Mouse (Mus musculus) embryonic facial prominence, embryonic 15.5 days (tissue): ENCODE data around the gene Atp13a3. TPM values are rescaled to one million over a fixed set of nuclear protein-coding genes. Genes with fewer than 3 reads are reported as not detected.
"Not testable (repeated sequence)": the region's sequence is repeated elsewhere in the genome, so short reads cannot be mapped to it uniquely, and the experiment has no call there.

Source experiments
- ATAC-seq: fragments of 200-750 bp; cut with Nextera tagmentation; 2 replicates; pipeline ENCODE4 v1.8.0; 2017; ENCODE audit warnings: low read depth, moderate TSS enrichment; ENCODE audit not compliant: insufficient number of reproducible peaks, low FRiP score, low TSS enrichment
- H3K27ac ChIP-seq: fragments of 300-500 bp; sonication (generic); replicated peaks from 2 replicates; pipeline ENCODE4 v1.5.1; 2015; ENCODE audit warnings: mild to moderate bottlenecking, inconsistent platforms
- H3K27me3 ChIP-seq: fragments of 300-500 bp; sonication (generic); 2 replicates; pipeline ENCODE4 v1.6.1; 2015; ENCODE audit warnings: inconsistent platforms
- H3K36me3 ChIP-seq: fragments of 300-500 bp; sonication (generic); 2 replicates; pipeline ENCODE4 v1.6.1; 2015; ENCODE audit warnings: mild to moderate bottlenecking, inconsistent platforms
- H3K4me1 ChIP-seq: fragments of 300-500 bp; sonication (generic); 2 replicates; pipeline ENCODE4 v1.6.1; 2015; ENCODE audit warnings: inconsistent platforms
- H3K4me2 ChIP-seq: fragments of 300-500 bp; sonication (generic); replicated peaks from 2 replicates; pipeline ENCODE4 v1.6.1; 2015; ENCODE audit warnings: mild to moderate bottlenecking, inconsistent platforms
- H3K4me3 ChIP-seq: fragments of 300-500 bp; sonication (generic); replicated peaks from 2 replicates; pipeline ENCODE4 v1.5.1; 2015; ENCODE audit warnings: mild to moderate bottlenecking, inconsistent platforms
- H3K9ac ChIP-seq: fragments of 300-500 bp; sonication (generic); 2 replicates; pipeline ENCODE4 v1.6.1; 2015; ENCODE audit warnings: inconsistent platforms
- H3K9me3 ChIP-seq: fragments of 300-500 bp; sonication (generic); replicated peaks from 2 replicates; pipeline ENCODE4 v1.6.1; 2016; ENCODE audit warnings: inconsistent platforms
- WGBS: fragments of 180-500 bp; shearing (Covaris S2); methylation state at CpG from one replicate; pipeline ENCODE4 v1.1.7; 2015; 5-methylcytosine and 5-hydroxymethylcytosine counted together
- polyA plus RNA-seq: library from polyadenylated mRNA; unstranded; fragments of >200 nt; fragmentation: Nextera tagmentation; extraction: Ambion mirVana; gene quantifications from 2 replicates; pipeline ENCODE4 v1.2.1, GENCODE M21; 2015

The Atp13a3 gene
- polyA plus RNA-seq, 1 experiment from 2014 or later, result 10.2 TPM

DNA sequence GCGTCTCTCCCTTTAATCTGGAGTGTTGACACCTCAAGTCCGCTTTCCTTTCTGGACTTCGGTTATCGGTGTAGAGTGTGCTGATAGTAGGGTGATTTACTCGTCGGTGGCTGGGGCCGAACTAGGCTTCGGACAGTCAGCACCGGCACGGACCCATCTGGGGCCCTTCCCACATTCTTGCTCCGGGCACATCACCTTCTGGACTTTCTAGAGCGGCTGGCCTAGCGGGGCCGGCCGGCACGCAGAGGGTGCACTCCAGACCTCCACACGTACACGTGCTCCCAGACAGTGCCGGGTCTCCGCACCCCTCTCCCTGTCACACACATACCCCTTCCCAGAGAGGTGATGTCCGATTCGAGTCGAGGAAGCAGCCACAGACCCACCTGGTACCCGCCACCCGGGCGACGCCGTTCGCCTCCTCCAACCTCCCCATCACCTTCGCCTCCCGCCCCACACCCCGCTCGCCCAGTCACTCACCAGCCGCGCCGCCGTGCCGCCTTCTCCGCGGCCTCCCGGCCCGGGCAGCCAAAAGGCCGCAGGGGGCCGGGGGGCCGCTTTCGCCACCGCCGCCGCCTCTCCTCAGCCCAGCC is 17.8 kb downstream of the Atp13a3 start:
- H3K9ac ChIP-seq, result peak overlapping the region; percentile 65
- H3K4me3 ChIP-seq, result peak overlapping the region; percentile 87
- H3K27ac ChIP-seq, result peak overlapping the region; percentile 59; the same call in 1 of the 2 replicates
- H3K4me2 ChIP-seq, result peak overlapping the region; percentile 70
- H3K36me3 ChIP-seq, result 0 out of 2 replicates have a peak, but pooled peaks cover 7% of the 10 kb centered on the region
- ATAC-seq, result peak; percentile 32; the same call in 1 of the 2 replicates
- no peaks in the 10 kb centered on the region for H3K9me3 ChIP-seq
- H3K4me1 ChIP-seq, result peaks cover 20% of the 10 kb centered on the region; the same call in 1 of the 2 replicates
- WGBS, result under 1% methylated on average over 47 of the region's 49 CpGs
- H3K27me3 ChIP-seq, result no peaks in the 10 kb centered on the region

DNA sequence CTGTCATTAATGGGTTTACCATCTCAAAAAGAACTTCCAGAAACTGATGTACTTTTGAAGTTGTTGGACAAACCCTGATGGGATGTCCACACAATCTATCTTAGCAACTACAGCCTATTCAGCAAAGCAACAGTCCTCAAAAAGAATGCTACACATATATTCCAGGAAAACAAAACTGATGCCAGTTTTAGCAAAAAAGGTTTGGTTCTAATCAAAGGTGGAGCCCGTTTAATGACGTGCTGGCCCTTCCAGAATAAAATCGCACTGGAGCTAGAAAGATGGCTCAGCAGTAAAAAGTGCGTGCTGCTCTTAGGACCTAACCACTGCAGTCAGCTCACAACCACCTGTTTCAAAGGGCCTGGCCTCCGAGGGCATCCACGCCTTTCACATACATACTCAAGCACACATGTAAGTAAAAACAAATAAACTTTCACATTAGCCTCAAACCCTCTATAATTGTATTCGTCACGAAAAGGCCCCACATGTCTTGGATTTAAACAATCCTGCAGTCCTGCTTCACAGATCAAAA is 18.8 kb downstream of the Atp13a3 start:
- peak overlapping the region; percentile 70 for H3K4me2 ChIP-seq
- H3K4me3 ChIP-seq, result peak overlapping the region; percentile 87
- no peak overlapping the region for H3K9ac ChIP-seq
- H3K9me3 ChIP-seq, result no peaks in the 10 kb centered on the region
- peaks cover 20% of the 10 kb centered on the region; the same call in 1 of the 2 replicates for H3K4me1 ChIP-seq
- WGBS, result 55% methylated on average over 8 of the region's 8 CpGs
- no peak overlapping the region for H3K27ac ChIP-seq
- H3K36me3 ChIP-seq, result 0 out of 2 replicates have a peak, but pooled peaks cover 13% of the 10 kb centered on the region
- no peak for ATAC-seq
- no peaks in the 10 kb centered on the region for H3K27me3 ChIP-seq

DNA sequence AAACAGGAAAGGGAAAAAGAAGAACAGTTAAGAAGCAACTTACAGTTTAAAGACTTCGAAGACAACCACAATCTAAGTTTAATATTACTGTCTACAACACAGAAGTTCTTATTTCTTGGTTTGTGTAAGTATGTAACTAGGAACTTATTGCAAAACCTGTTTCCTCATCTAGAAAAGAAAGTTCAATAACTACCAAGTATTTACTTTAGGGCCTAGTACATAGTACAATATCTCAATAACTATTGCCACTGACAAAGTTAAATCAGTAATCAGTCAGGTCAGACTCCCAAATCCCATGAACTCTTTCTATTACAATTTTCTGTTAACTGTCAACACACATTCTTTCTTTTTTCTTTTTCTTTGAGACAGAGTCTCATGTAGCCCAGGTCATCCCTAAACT is 20.2 kb downstream of the Atp13a3 start:
- no peak overlapping the region for H3K27ac ChIP-seq

DNA sequence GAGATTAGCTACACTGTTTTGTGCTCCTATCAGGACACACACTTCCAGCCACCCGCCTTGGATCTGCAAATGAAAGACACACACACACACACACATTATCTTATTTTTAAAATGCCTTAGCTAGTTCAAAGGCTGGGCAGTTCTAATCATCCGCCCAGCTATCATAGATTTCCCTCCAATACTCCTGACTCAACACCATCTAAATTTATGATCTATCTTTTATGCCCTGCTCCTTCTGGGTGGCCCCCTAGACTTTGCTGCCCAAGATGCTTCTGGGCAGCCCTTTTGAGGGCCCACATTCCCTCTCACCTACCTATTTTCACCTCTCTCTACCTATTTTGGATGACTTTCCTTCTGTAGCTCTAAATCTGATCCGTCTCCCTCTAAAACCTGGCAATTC is 29.5 kb downstream of the Atp13a3 start:
- Histone ChIP-seq H3K36me3 (no peaks in the 10 kb centered on the region), H3K9ac (no peak overlapping the region), H3K4me1 (no peaks in the 10 kb centered on the region), H3K27ac (no peak overlapping the region), H3K4me2 (no peak overlapping the region), H3K9me3 (no peaks in the 10 kb centered on the region), H3K4me3 (no peak overlapping the region), H3K27me3 (no peaks in the 10 kb centered on the region)
- ATAC-seq, result no peak
- 78% methylated on average over 3 of the region's 3 CpGs for WGBS

More for the DNA sequence above, 20.2 kb downstream of the Atp13a3 start:
- ATAC-seq, result no peak
- Histone ChIP-seq H3K4me2 (no peak overlapping the region), H3K9me3 (no peaks in the 10 kb centered on the region), H3K4me1 (peaks cover 20% of the 10 kb centered on the region; the same call in 1 of the 2 replicates), H3K4me3 (no peak overlapping the region), H3K27me3 (no peaks in the 10 kb centered on the region), H3K9ac (no peak overlapping the region), H3K36me3 (0 out of 2 replicates have a peak, but pooled peaks cover 13% of the 10 kb centered on the region)
- 90% methylated on average over 1 of the region's 1 CpGs for WGBS

DNA sequence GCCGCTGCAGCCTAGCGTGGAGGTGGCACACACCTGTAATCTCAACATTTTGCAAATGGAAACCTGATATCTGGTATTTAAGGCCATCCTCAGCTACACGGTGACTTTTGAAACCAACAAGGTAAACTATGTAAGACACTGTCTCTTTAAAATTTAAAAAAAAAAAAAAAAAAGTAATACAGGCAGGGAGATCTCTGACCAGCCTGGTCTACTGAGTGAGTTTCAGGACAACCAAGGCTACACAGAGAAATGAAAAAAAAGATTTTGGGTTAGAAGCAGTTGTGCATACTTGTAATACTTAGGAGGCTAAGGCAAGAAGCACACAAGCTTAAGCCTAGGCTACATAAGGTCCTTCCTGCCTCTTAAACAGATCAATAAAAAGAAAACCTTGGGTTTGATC is 30.8 kb downstream of the Atp13a3 start:
- WGBS, result 83% methylated on average over 3 of the region's 3 CpGs
- Histone ChIP-seq H3K4me2 (no peak overlapping the region), H3K9ac (no peak overlapping the region), H3K4me3 (no peak overlapping the region), H3K4me1 (no peaks in the 10 kb centered on the region), H3K27ac (no peak overlapping the region), H3K36me3 (no peaks in the 10 kb centered on the region), H3K27me3 (no peaks in the 10 kb centered on the region), H3K9me3 (no peaks in the 10 kb centered on the region)
- ATAC-seq, result no peak

DNA sequence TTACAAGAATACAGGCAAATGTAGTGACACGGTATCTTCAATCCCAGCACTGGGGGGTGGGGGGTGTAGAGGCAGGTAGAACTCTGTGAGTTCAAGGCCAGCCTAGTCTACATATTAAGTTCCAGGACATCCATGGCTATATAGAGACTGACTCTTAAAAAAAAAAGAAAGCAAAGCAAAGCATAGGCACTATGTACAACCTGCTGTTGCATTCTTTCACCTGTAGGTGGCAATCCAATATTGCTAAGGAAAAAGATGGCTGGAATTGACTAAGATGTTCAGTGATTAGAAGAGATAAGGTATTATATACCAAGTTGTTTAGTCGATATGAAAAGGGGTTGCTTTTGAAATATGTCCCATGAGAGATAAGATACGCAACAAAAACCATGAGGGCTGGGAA is 31.5 kb downstream of the Atp13a3 start:
- no peaks in the 10 kb centered on the region for H3K9me3 ChIP-seq
- H3K36me3 ChIP-seq, result no peaks in the 10 kb centered on the region
- whole genome bisulfite sequencing, result 68% methylated on average over 3 of the region's 3 CpGs
- H3K27ac ChIP-seq, result no peak overlapping the region
- no peaks in the 10 kb centered on the region for H3K4me1 ChIP-seq
- no peak overlapping the region for H3K4me2 ChIP-seq
- H3K9ac ChIP-seq, result no peak overlapping the region
- H3K27me3 ChIP-seq, result no peaks in the 10 kb centered on the region
- no peak for ATAC-seq
- no peak overlapping the region for H3K4me3 ChIP-seq

DNA sequence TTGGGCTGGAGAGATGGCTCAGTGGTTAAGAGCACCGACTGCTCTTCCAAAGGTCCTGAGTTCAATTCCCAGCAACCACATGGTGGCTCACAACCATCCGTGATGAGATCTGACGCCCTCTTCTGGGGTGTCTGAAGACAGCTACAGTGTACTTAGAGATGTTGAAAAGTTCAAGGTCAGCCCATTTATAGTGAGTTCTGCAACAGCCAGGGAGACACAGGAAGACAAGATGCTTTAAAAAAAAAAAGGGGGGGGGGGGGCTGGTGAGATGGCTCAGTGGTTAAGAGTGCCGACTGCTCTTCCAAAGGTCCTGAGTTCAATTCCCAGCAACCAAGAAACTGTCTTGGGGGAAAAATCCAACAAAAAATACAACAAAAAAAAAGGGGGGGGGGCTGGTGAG is 32.5 kb downstream of the Atp13a3 start:
- H3K9me3 ChIP-seq, H3K4me3 ChIP-seq, H3K4me1 ChIP-seq, ATAC-seq, H3K27ac ChIP-seq, H3K27me3 ChIP-seq, H3K4me2 ChIP-seq, H3K36me3 ChIP-seq, H3K9ac ChIP-seq: not testable (repeated sequence)
- 89% methylated on average over 3 of the region's 4 CpGs for WGBS

DNA sequence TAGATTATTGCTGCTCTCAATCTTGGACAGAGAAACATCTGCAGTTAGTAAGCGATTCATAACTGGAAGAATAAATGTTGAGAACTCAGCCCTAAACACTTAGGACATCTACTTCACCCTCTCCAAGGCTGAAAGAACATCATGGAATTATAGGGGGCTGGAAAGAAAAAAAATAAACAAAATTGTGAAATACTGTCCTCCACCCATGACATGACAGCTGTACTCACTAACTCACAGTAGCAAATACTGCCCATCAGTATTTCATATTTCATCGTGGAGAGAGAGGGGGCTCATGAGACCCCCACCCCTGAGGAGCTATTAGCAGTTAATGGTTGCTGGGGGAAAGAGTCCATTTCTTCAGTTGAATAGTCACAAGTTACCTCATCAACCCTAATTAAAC is 38.4 kb downstream of the Atp13a3 start:
- H3K9ac ChIP-seq, result no peak overlapping the region
- no peak overlapping the region for H3K4me2 ChIP-seq
- H3K27me3 ChIP-seq, result no peaks in the 10 kb centered on the region
- no peaks in the 10 kb centered on the region for H3K4me1 ChIP-seq
- 76% methylated on average over 2 of the region's 2 CpGs for WGBS
- H3K36me3 ChIP-seq, result no peaks in the 10 kb centered on the region
- ATAC-seq, result no peak
- no peak overlapping the region for H3K4me3 ChIP-seq
- H3K9me3 ChIP-seq, result no peaks in the 10 kb centered on the region
- no peak overlapping the region for H3K27ac ChIP-seq

DNA sequence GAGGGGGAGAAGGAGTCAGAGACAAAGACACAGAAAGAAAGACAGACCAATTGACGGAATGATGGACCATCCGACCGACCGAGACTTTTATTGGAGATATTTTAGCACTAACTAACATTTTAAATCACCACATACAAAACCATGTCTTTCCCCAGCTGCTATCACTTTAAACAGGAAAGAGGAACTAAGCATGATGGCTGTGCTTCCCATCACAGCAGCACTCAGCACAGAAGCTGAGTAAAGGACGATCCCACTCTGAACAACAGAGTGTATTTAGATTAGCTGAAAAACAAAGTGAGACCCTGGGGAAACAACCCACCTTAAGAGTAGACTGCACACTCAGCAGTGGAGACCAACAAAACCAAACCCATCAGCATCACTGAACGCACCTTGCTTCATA is 41.2 kb downstream of the Atp13a3 start:
- H3K9me3 ChIP-seq, result no peaks in the 10 kb centered on the region
- 90% methylated on average over 6 of the region's 6 CpGs for WGBS
- no peak for ATAC-seq
- H3K4me2 ChIP-seq, result no peak overlapping the region
- no peak overlapping the region for H3K9ac ChIP-seq
- no peaks in the 10 kb centered on the region for H3K4me1 ChIP-seq
- no peaks in the 10 kb centered on the region for H3K27me3 ChIP-seq
- no peaks in the 10 kb centered on the region for H3K36me3 ChIP-seq
- no peak overlapping the region for H3K4me3 ChIP-seq
- H3K27ac ChIP-seq, result no peak overlapping the region

DNA sequence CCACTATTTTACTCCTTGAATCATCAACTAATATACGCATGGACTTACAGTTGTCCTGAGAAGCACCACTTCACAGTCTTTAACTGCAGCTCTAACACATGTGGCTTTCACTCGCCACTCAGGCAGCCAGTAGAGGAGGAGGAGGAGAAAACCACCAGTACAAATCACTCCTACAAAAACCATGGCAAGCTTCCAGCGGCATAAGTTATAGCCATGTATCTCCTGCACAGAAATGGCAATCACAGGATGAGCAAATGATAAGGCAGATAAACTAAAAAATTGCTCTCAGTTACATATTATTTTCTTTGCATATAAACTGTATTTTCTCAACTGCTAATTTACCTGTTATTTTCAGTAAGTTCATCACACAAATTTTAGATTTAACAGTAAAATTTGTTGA is 43.2 kb downstream of the Atp13a3 start:
- H3K9ac ChIP-seq, result no peak overlapping the region
- H3K36me3 ChIP-seq, result no peaks in the 10 kb centered on the region
- no peak overlapping the region for H3K4me3 ChIP-seq
- H3K27me3 ChIP-seq, result no peaks in the 10 kb centered on the region
- no peaks in the 10 kb centered on the region for H3K9me3 ChIP-seq
- no peak for ATAC-seq
- H3K4me1 ChIP-seq, result no peaks in the 10 kb centered on the region
- H3K4me2 ChIP-seq, result no peak overlapping the region
- H3K27ac ChIP-seq, result no peak overlapping the region
- 83% methylated on average over 3 of the region's 3 CpGs for WGBS

DNA sequence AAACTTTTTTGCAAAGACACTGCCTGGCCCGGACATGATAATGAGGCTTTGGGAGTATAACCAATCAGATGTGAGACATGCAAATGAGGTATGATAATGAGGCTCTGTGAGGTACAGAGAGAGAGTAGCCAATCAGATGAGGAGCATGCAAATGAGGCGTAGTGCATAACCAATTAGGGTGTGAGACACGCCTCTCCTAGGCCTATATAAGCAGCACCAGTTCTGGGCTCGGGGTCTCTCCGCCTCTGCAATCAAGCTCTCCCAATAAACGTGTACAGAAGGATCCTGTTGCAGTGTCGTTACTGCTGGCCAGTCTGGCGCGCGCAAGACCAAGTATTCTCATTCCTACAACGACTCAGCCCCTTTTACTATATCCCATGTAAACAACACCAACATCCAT is 52.3 kb downstream of the Atp13a3 start:
- H3K9ac ChIP-seq, H3K4me2 ChIP-seq, H3K4me1 ChIP-seq, H3K27ac ChIP-seq, H3K27me3 ChIP-seq, H3K4me3 ChIP-seq, H3K9me3 ChIP-seq, ATAC-seq: not testable (repeated sequence)
- 96% methylated on average over 11 of the region's 11 CpGs for WGBS
- H3K36me3 ChIP-seq, result peaks cover 22% of the 10 kb centered on the region

DNA sequence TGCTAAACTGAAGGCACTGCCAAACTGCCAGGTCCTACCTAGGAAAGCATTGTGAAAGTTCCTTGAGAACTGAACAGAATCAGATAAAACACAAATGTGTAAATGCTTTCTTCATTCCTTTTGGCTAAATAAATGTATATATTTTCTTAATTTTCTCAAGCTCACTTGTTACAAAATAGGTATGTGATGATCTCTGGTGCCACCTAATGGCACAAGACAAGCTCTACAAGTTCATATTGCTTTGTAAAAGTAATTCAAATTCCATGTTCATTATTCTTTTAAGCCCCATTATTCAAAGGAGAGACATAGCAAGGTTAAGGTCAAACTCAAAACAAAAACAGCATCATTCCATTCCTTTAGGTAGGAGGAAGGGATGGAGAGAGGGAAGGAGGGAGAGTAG is 91.5 kb downstream of the Atp13a3 start:
- Histone ChIP-seq H3K4me1 (peaks cover 6% of the 10 kb centered on the region), H3K27ac (no peak overlapping the region), H3K27me3 (peaks cover 17% of the 10 kb centered on the region; the same call in 1 of the 2 replicates), H3K4me3 (no peak overlapping the region), H3K4me2 (no peak overlapping the region), H3K9ac (no peak overlapping the region), H3K36me3 (no peaks in the 10 kb centered on the region; the same call in 1 of the 2 replicates), H3K9me3 (no peaks in the 10 kb centered on the region)
- no peak for ATAC-seq
